Mouse (Mus musculus) layer of hippocampus, adult 9-11 months (tissue): ENCODE measurements around the gene Aplf.
"Not testable (repeated sequence)": the region's sequence is repeated elsewhere in the genome, so short reads cannot be mapped to it uniquely, and the experiment has no call there.

Experiments used
- DNase-seq: peaks from one replicate; pipeline ENCODE4 v3.0.0; 2022

Gene Aplf

GRCm38 (mm10) chr6:87671771-87672517 is at the start of gene Aplf:
Aplf (minus strand) TSS chr6:87672193.
- DNase-seq: peak; percentile 96

- no peak for DNase-seq
Measured at GRCm38 (mm10) chr6:87714091-87714490, 42.1 kb upstream of the Aplf start.

GRCm38 (mm10) chr6:87712311-87712710 is 40.3 kb upstream of the Aplf start:
- no peak for DNase-seq

GRCm38 (mm10) chr6:87706246-87706645 is 34.3 kb upstream of the Aplf start:
- no peak for DNase-seq

GRCm38 (mm10) chr6:87696544-87696943 is 24.6 kb upstream of the Aplf start:
- DNase-seq: peak; percentile 13

- DNase-seq: no peak
Measured at GRCm38 (mm10) chr6:87695947-87696346, 24.0 kb upstream of the Aplf start.

- no peak for DNase-seq
Measured at GRCm38 (mm10) chr6:87680418-87680817, 8.4 kb upstream of the Aplf start.

GRCm38 (mm10) chr6:87672661-87673060 is 668 bp upstream of the Aplf start:
- DNase-seq: no peak

GRCm38 (mm10) chr6:87671353-87671752 is 640 bp downstream of the Aplf start:
- no peak for DNase-seq

- DNase-seq: peak; percentile 37
Measured at GRCm38 (mm10) chr6:87669894-87670588, 2.0 kb downstream of the Aplf start.

GRCm38 (mm10) chr6:87668733-87669132 is 3.3 kb downstream of the Aplf start:
- no peak for DNase-seq

- DNase-seq: no peak
Measured at GRCm38 (mm10) chr6:87667804-87668203, 4.2 kb downstream of the Aplf start.

- no peak for DNase-seq
Measured at GRCm38 (mm10) chr6:87663445-87663844, 8.5 kb downstream of the Aplf start.

GRCm38 (mm10) chr6:87662197-87662596 is 9.8 kb downstream of the Aplf start:
- no peak for DNase-seq

- no peak for DNase-seq
Measured at GRCm38 (mm10) chr6:87661707-87662106, 10.3 kb downstream of the Aplf start.

- no peak for DNase-seq
Measured at GRCm38 (mm10) chr6:87658816-87659215, 13.2 kb downstream of the Aplf start.

GRCm38 (mm10) chr6:87653904-87654638 is 17.9 kb downstream of the Aplf start:
- no peak for DNase-seq

- DNase-seq: no peak
Measured at GRCm38 (mm10) chr6:87653478-87653877, 18.5 kb downstream of the Aplf start.

- no peak for DNase-seq
Measured at GRCm38 (mm10) chr6:87652670-87653069, 19.3 kb downstream of the Aplf start.

- DNase-seq: no peak
Measured at GRCm38 (mm10) chr6:87651787-87652186, 20.2 kb downstream of the Aplf start.

GRCm38 (mm10) chr6:87638134-87638660 is 33.8 kb downstream of the Aplf start:
- no peak for DNase-seq

- DNase-seq: no peak
Measured at GRCm38 (mm10) chr6:87632176-87632575, 39.8 kb downstream of the Aplf start.

- DNase-seq: not testable (repeated sequence)
Measured at GRCm38 (mm10) chr6:87628936-87629335, 43.1 kb downstream of the Aplf start.
